Mouse (Mus musculus) hindbrain, embryonic 10.5 days (tissue): ENCODE data around the gene Lrch1. TPM values are rescaled to one million over a fixed set of nuclear protein-coding genes. Genes with fewer than 3 reads are reported as not detected.
A peak's percentile ranks its signal among the peaks of the same experiment; 100 is the strongest.

Experiments used
- DNase-seq: peaks from one replicate; pipeline ENCODE4 v3.0.0-alpha.2; 2017; ENCODE audit warnings: low spot score
- H3K27ac ChIP-seq: fragments of 300-500 bp; sonication (generic); 2 replicates; pipeline ENCODE4 v1.5.1; 2016; ENCODE audit warnings: mild to moderate bottlenecking, moderate library complexity
- H3K27me3 ChIP-seq: fragments of 300-500 bp; sonication (generic); 2 replicates; pipeline ENCODE4 v1.6.1; 2016; ENCODE audit warnings: mild to moderate bottlenecking; ENCODE audit not compliant: poor library complexity, insufficient read depth, severe bottlenecking
- H3K36me3 ChIP-seq: fragments of 300-500 bp; sonication (generic); 2 replicates; pipeline ENCODE4 v1.6.1; 2016; ENCODE audit warnings: mild to moderate bottlenecking, moderate library complexity
- H3K4me1 ChIP-seq: fragments of 300-500 bp; sonication (generic); replicated peaks from 2 replicates; pipeline ENCODE4 v1.6.1; 2016; ENCODE audit warnings: mild to moderate bottlenecking
- H3K4me3 ChIP-seq: fragments of 300-500 bp; sonication (generic); 2 replicates; pipeline ENCODE4 v1.5.1; 2016; ENCODE audit warnings: mild to moderate bottlenecking, moderate library complexity
- H3K9me3 ChIP-seq: fragments of 300-500 bp; sonication (generic); 2 replicates; pipeline ENCODE4 v1.6.1; 2016; ENCODE audit warnings: mild to moderate bottlenecking, moderate library complexity
- WGBS: fragments of 180-500 bp; shearing (Covaris S2); methylation state at CpG from one replicate; pipeline ENCODE4 v1.1.7; 2016; 5-methylcytosine and 5-hydroxymethylcytosine counted together
- polyA plus RNA-seq: library from polyadenylated mRNA; unstranded; fragments of >200 nt; fragmentation: Nextera tagmentation; extraction: Ambion mirVana; gene quantifications from 2 replicates; pipeline ENCODE4 v1.2.1, GENCODE M21; 2016

Gene Lrch1
- polyA plus RNA-seq, 1 experiment from 2014 or later = 8.2 TPM

- no peaks in the 10 kb centered on the region for H3K27me3 ChIP-seq
- no peaks in the 10 kb centered on the region for H3K36me3 ChIP-seq
- H3K27ac ChIP-seq = no peak overlapping the region
- H3K4me3 ChIP-seq = no peak overlapping the region
- no peak for DNase-seq
- WGBS = 81% methylated on average over 14 of the region's 14 CpGs
- H3K4me1 ChIP-seq = peaks cover 12% of the 10 kb centered on the region
- H3K9me3 ChIP-seq = no peaks in the 10 kb centered on the region
Measured at GRCm38 (mm10) chr14:74847311-74848133, 100.2 kb downstream of the Lrch1 start.

GRCm38 (mm10) chr14:74846668-74847067, 101.0 kb downstream of the Lrch1 start:
- H3K36me3 ChIP-seq = no peaks in the 10 kb centered on the region
- no peaks in the 10 kb centered on the region for H3K9me3 ChIP-seq
- no peaks in the 10 kb centered on the region for H3K27me3 ChIP-seq
- no peak for DNase-seq
- 81% methylated on average over 5 of the region's 5 CpGs for WGBS
- H3K4me3 ChIP-seq = no peak overlapping the region
- no peak overlapping the region for H3K27ac ChIP-seq
- H3K4me1 ChIP-seq = peaks cover 5% of the 10 kb centered on the region; the same call in 1 of the 2 replicates

GRCm38 (mm10) chr14:74845661-74846274, 101.9 kb downstream of the Lrch1 start:
- peaks cover 4% of the 10 kb centered on the region; the same call in 1 of the 2 replicates for H3K4me1 ChIP-seq
- no peak overlapping the region for H3K27ac ChIP-seq
- H3K9me3 ChIP-seq = no peaks in the 10 kb centered on the region
- no peak overlapping the region for H3K4me3 ChIP-seq
- H3K36me3 ChIP-seq = no peaks in the 10 kb centered on the region
- no peaks in the 10 kb centered on the region for H3K27me3 ChIP-seq
- DNase-seq = no peak
- 36% methylated on average over 2 of the region's 2 CpGs for WGBS

- 78% methylated on average over 2 of the region's 2 CpGs for WGBS
- no peak for DNase-seq
- Histone ChIP-seq H3K27ac (no peak overlapping the region), H3K4me1 (peaks cover 4% of the 10 kb centered on the region; the same call in 1 of the 2 replicates), H3K9me3 (no peaks in the 10 kb centered on the region), H3K4me3 (no peak overlapping the region), H3K36me3 (no peaks in the 10 kb centered on the region), H3K27me3 (no peaks in the 10 kb centered on the region)
Measured at GRCm38 (mm10) chr14:74841708-74842107, 106.0 kb downstream of the Lrch1 start.

GRCm38 (mm10) chr14:74841297-74841696, 106.4 kb downstream of the Lrch1 start:
- H3K4me1 ChIP-seq = peaks cover 4% of the 10 kb centered on the region; the same call in 1 of the 2 replicates
- no peaks in the 10 kb centered on the region for H3K9me3 ChIP-seq
- no peak overlapping the region for H3K27ac ChIP-seq
- H3K36me3 ChIP-seq = no peaks in the 10 kb centered on the region
- DNase-seq = no peak
- no peaks in the 10 kb centered on the region for H3K27me3 ChIP-seq
- WGBS = 72% methylated on average over 3 of the region's 3 CpGs
- H3K4me3 ChIP-seq = no peak overlapping the region

GRCm38 (mm10) chr14:74840820-74841219, 106.9 kb downstream of the Lrch1 start:
- DNase-seq = no peak
- H3K9me3 ChIP-seq = no peaks in the 10 kb centered on the region
- WGBS = 83% methylated on average over 3 of the region's 3 CpGs
- no peaks in the 10 kb centered on the region for H3K36me3 ChIP-seq
- H3K27ac ChIP-seq = no peak overlapping the region
- H3K27me3 ChIP-seq = no peaks in the 10 kb centered on the region
- no peak overlapping the region for H3K4me3 ChIP-seq
- H3K4me1 ChIP-seq = peaks cover 4% of the 10 kb centered on the region; the same call in 1 of the 2 replicates

GRCm38 (mm10) chr14:74840328-74840727, 107.3 kb downstream of the Lrch1 start:
- H3K36me3 ChIP-seq = no peaks in the 10 kb centered on the region
- no peak overlapping the region for H3K27ac ChIP-seq
- H3K4me3 ChIP-seq = no peak overlapping the region
- H3K9me3 ChIP-seq = no peaks in the 10 kb centered on the region
- 0 out of 2 replicates have a peak, but pooled peaks cover 5% of the 10 kb centered on the region for H3K4me1 ChIP-seq
- WGBS = 87% methylated on average over 2 of the region's 2 CpGs
- H3K27me3 ChIP-seq = no peaks in the 10 kb centered on the region
- no peak for DNase-seq

GRCm38 (mm10) chr14:74838816-74839215, 108.9 kb downstream of the Lrch1 start:
- 82% methylated on average over 7 of the region's 7 CpGs for WGBS
- H3K4me3 ChIP-seq = no peak overlapping the region
- no peaks in the 10 kb centered on the region for H3K36me3 ChIP-seq
- no peak for DNase-seq
- H3K4me1 ChIP-seq = 0 out of 2 replicates have a peak, but pooled peaks cover 9% of the 10 kb centered on the region
- no peak overlapping the region for H3K27ac ChIP-seq
- H3K9me3 ChIP-seq = no peaks in the 10 kb centered on the region
- H3K27me3 ChIP-seq = no peaks in the 10 kb centered on the region

GRCm38 (mm10) chr14:74835010-74835409, 112.7 kb downstream of the Lrch1 start:
- WGBS = 77% methylated on average over 1 of the region's 1 CpGs
- Histone ChIP-seq H3K27me3 (no peaks in the 10 kb centered on the region), H3K4me3 (no peak overlapping the region), H3K27ac (no peak overlapping the region), H3K36me3 (no peaks in the 10 kb centered on the region), H3K9me3 (no peaks in the 10 kb centered on the region), H3K4me1 (peaks cover 20% of the 10 kb centered on the region; the same call in 1 of the 2 replicates)
- no peak for DNase-seq

GRCm38 (mm10) chr14:74834215-74834614, 113.5 kb downstream of the Lrch1 start:
- no peak overlapping the region for H3K4me3 ChIP-seq
- DNase-seq = no peak
- H3K27ac ChIP-seq = no peak overlapping the region
- H3K9me3 ChIP-seq = no peaks in the 10 kb centered on the region
- peaks cover 20% of the 10 kb centered on the region; the same call in 1 of the 2 replicates for H3K4me1 ChIP-seq
- no peaks in the 10 kb centered on the region for H3K27me3 ChIP-seq
- 89% methylated on average over 1 of the region's 1 CpGs for WGBS
- no peaks in the 10 kb centered on the region for H3K36me3 ChIP-seq

- H3K36me3 ChIP-seq = no peaks in the 10 kb centered on the region
- WGBS = 82% methylated on average over 5 of the region's 5 CpGs
- H3K27me3 ChIP-seq = no peaks in the 10 kb centered on the region
- DNase-seq = no peak
- no peak overlapping the region for H3K4me3 ChIP-seq
- H3K27ac ChIP-seq = peak overlapping the region; percentile 4; the same call in 1 of the 2 replicates
- H3K9me3 ChIP-seq = no peaks in the 10 kb centered on the region
- H3K4me1 ChIP-seq = peaks cover 20% of the 10 kb centered on the region; the same call in 1 of the 2 replicates
Measured at GRCm38 (mm10) chr14:74831653-74832052, 116.0 kb downstream of the Lrch1 start.

GRCm38 (mm10) chr14:74831050-74831449, 116.6 kb downstream of the Lrch1 start:
- Histone ChIP-seq H3K27ac (0 out of 2 replicates have a peak overlapping the region, but pooled peaks have one; percentile 4), H3K36me3 (no peaks in the 10 kb centered on the region), H3K27me3 (no peaks in the 10 kb centered on the region), H3K4me1 (peaks cover 20% of the 10 kb centered on the region; the same call in 1 of the 2 replicates), H3K9me3 (no peaks in the 10 kb centered on the region), H3K4me3 (no peak overlapping the region)
- no peak for DNase-seq
- WGBS = 75% methylated on average over 5 of the region's 5 CpGs

- DNase-seq = no peak
- H3K36me3 ChIP-seq = 0 out of 2 replicates have a peak, but pooled peaks cover 2% of the 10 kb centered on the region
- H3K4me1 ChIP-seq = peaks cover 18% of the 10 kb centered on the region; the same call in 1 of the 2 replicates
- 82% methylated on average over 2 of the region's 2 CpGs for WGBS
- no peak overlapping the region for H3K27ac ChIP-seq
- no peak overlapping the region for H3K4me3 ChIP-seq
- H3K27me3 ChIP-seq = no peaks in the 10 kb centered on the region
- H3K9me3 ChIP-seq = no peaks in the 10 kb centered on the region
Measured at GRCm38 (mm10) chr14:74830591-74830990, 117.1 kb downstream of the Lrch1 start.
